Mouse (Mus musculus) liver, embryonic 13.5 days (tissue): ENCODE measurements around the gene Adora2b. TPM values are rescaled to one million over a fixed set of nuclear protein-coding genes. Genes with fewer than 3 reads are reported as not detected.

ENCODE experiments used
- ATAC-seq: fragments of 200-750 bp; cut with Nextera tagmentation; 2 replicates; pipeline ENCODE4 v1.8.0; 2017; ENCODE audit warnings: low read depth, mild to moderate bottlenecking, moderate number of reproducible peaks, moderate library complexity
- DNase-seq: peaks from one replicate; pipeline ENCODE4 v3.0.0; 2022
- H3K27ac ChIP-seq: fragments of 300-500 bp; sonication (generic); 2 replicates; pipeline ENCODE4 v1.5.1; 2015; ENCODE audit warnings: moderate library complexity, mild to moderate bottlenecking, inconsistent platforms
- H3K27me3 ChIP-seq: fragments of 300-500 bp; sonication (generic); 2 replicates; pipeline ENCODE4 v1.6.1; 2015; ENCODE audit warnings: mild to moderate bottlenecking, inconsistent platforms
- H3K36me3 ChIP-seq: fragments of 300-500 bp; sonication (generic); 2 replicates; pipeline ENCODE4 v1.6.1; 2015; ENCODE audit warnings: mild to moderate bottlenecking, inconsistent platforms
- H3K4me1 ChIP-seq: fragments of 300-500 bp; sonication (generic); replicated peaks from 2 replicates; pipeline ENCODE4 v1.6.1; 2015; ENCODE audit warnings: inconsistent platforms
- H3K4me2 ChIP-seq: fragments of 300-500 bp; sonication (generic); 2 replicates; pipeline ENCODE4 v1.6.1; 2015; ENCODE audit warnings: inconsistent platforms, mild to moderate bottlenecking, moderate library complexity
- H3K4me3 ChIP-seq: fragments of 300-500 bp; sonication (generic); replicated peaks from 2 replicates; pipeline ENCODE4 v1.5.1; 2015; ENCODE audit warnings: mild to moderate bottlenecking, inconsistent platforms
- H3K9ac ChIP-seq: fragments of 300-500 bp; sonication (generic); 2 replicates; pipeline ENCODE4 v1.6.1; 2015; ENCODE audit warnings: mild to moderate bottlenecking, inconsistent platforms
- H3K9me3 ChIP-seq: fragments of 300-500 bp; sonication (generic); replicated peaks from 2 replicates; pipeline ENCODE4 v1.6.1; 2016; ENCODE audit warnings: inconsistent platforms
- whole genome bisulfite sequencing: fragments of 180-500 bp; shearing (Covaris S2); methylation state at CpG from one replicate; pipeline ENCODE4 v1.1.7; 2015; ENCODE audit not compliant: insufficient replicate concordance; 5-methylcytosine and 5-hydroxymethylcytosine counted together
- polyA plus RNA-seq: library from polyadenylated mRNA; unstranded; fragments of >200 nt; fragmentation: Nextera tagmentation; extraction: Ambion mirVana; gene quantifications from 2 replicates; pipeline ENCODE4 v1.2.1, GENCODE M21; 2015

Adora2b gene
- polyA plus RNA-seq, 1 experiment from 2014 or later: 0.39 TPM

- Histone ChIP-seq H3K4me2 (no peak overlapping the region), H3K9me3 (no peaks in the 10 kb centered on the region), H3K9ac (no peak overlapping the region), H3K36me3 (peaks cover 27% of the 10 kb centered on the region), H3K4me3 (no peak overlapping the region), H3K27ac (no peak overlapping the region), H3K27me3 (no peaks in the 10 kb centered on the region), H3K4me1 (no peaks in the 10 kb centered on the region)
- no peak for DNase-seq
- WGBS: 71% methylated on average over 1 of the region's 1 CpGs
- ATAC-seq: no peak
These were observed 38.9 kb downstream of the Adora2b start for GRCm38 (mm10) chr11:62287700-62288099.

- no peak for ATAC-seq
- Histone ChIP-seq H3K9ac (no peak overlapping the region), H3K9me3 (no peaks in the 10 kb centered on the region), H3K4me1 (no peaks in the 10 kb centered on the region), H3K27ac (no peak overlapping the region), H3K27me3 (no peaks in the 10 kb centered on the region), H3K4me2 (no peak overlapping the region), H3K4me3 (no peak overlapping the region), H3K36me3 (peaks cover 7% of the 10 kb centered on the region; the same call in 1 of the 2 replicates)
- no peak for DNase-seq
- WGBS: 86% methylated on average over 2 of the region's 2 CpGs
These were observed 45.3 kb downstream of the Adora2b start for GRCm38 (mm10) chr11:62294121-62294520.

DNA sequence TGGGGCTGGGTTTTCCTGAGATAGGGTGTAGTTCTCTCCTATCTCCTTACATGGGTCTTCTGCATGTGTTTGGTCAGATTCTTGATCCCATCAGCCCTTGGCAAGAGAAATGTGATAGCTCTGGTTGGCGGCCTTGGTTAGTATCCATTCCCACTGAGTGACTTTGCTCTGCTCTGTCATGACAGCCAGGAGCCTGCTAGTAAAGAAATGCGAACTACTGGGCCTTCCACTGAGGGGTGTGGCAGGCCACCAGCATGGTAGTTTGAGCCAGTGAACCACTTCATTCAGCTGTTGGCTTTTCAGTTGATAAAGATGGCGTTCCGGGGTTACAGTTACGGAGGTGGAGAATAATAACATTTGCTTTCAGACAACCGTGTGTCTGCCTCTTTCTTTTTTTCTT is 50.1 kb downstream of the Adora2b start:
- Histone ChIP-seq H3K4me1 (no peaks in the 10 kb centered on the region), H3K9me3 (no peaks in the 10 kb centered on the region), H3K4me2 (no peak overlapping the region), H3K4me3 (no peak overlapping the region), H3K27ac (no peak overlapping the region), H3K36me3 (peaks cover 7% of the 10 kb centered on the region; the same call in 1 of the 2 replicates), H3K9ac (no peak overlapping the region), H3K27me3 (no peaks in the 10 kb centered on the region)
- ATAC-seq (no peak), DNase-seq (no peak)
- 79% methylated on average over 6 of the region's 6 CpGs for WGBS

GRCm38 (mm10) chr11:62305866-62306265 is 57.1 kb downstream of the Adora2b start:
- H3K4me3 ChIP-seq: no peak overlapping the region
- no peak overlapping the region for H3K4me2 ChIP-seq
- no peaks in the 10 kb centered on the region for H3K27me3 ChIP-seq
- DNase-seq: no peak
- WGBS: 94% methylated on average over 2 of the region's 2 CpGs
- H3K4me1 ChIP-seq: no peaks in the 10 kb centered on the region
- ATAC-seq: no peak
- H3K27ac ChIP-seq: no peak overlapping the region
- no peak overlapping the region for H3K9ac ChIP-seq
- no peaks in the 10 kb centered on the region for H3K9me3 ChIP-seq
- H3K36me3 ChIP-seq: 0 out of 2 replicates have a peak, but pooled peaks cover 19% of the 10 kb centered on the region

GRCm38 (mm10) chr11:62309296-62309695 is 60.5 kb downstream of the Adora2b start:
- Histone ChIP-seq H3K27ac (no peak overlapping the region), H3K9me3 (no peaks in the 10 kb centered on the region), H3K36me3 (peaks cover 37% of the 10 kb centered on the region), H3K4me3 (no peak overlapping the region), H3K4me1 (no peaks in the 10 kb centered on the region), H3K9ac (no peak overlapping the region), H3K4me2 (no peak overlapping the region), H3K27me3 (no peaks in the 10 kb centered on the region)
- ATAC-seq: no peak
- no peak for DNase-seq
- WGBS: 84% methylated on average over 2 of the region's 2 CpGs

GRCm38 (mm10) chr11:62314984-62315383 is 66.2 kb downstream of the Adora2b start:
- Histone ChIP-seq H3K36me3 (peaks cover 73% of the 10 kb centered on the region), H3K4me3 (no peak overlapping the region)
- ATAC-seq: no peak

More at GRCm38 (mm10) chr11:62314984-62315383, 66.2 kb downstream of the Adora2b start:
- Histone ChIP-seq H3K4me2 (no peak overlapping the region), H3K27ac (no peak overlapping the region), H3K27me3 (no peaks in the 10 kb centered on the region), H3K9me3 (no peaks in the 10 kb centered on the region), H3K4me1 (no peaks in the 10 kb centered on the region), H3K9ac (no peak overlapping the region)
- DNase-seq: no peak
- WGBS: 92% methylated on average over 5 of the region's 5 CpGs

Other genes with a start within 250 kb of the Adora2b start
- 11.3 and 13.0 TPM in 2 replicates for gene Zswim7, start 32.4 kb downstream of the Adora2b start, polyA plus RNA-seq
- 3.9 and 4.4 TPM in 2 replicates for gene Ttc19, start 32.5 kb downstream of the Adora2b start, polyA plus RNA-seq
- gene Pigl, start 209.5 kb downstream of the Adora2b start, polyA plus RNA-seq: 5.4 and 6.2 TPM in 2 replicates
- gene Ncor1, start 209.6 kb downstream of the Adora2b start, polyA plus RNA-seq: 76.6 and 79.2 TPM in 2 replicates